In the genomic region with DNA sequence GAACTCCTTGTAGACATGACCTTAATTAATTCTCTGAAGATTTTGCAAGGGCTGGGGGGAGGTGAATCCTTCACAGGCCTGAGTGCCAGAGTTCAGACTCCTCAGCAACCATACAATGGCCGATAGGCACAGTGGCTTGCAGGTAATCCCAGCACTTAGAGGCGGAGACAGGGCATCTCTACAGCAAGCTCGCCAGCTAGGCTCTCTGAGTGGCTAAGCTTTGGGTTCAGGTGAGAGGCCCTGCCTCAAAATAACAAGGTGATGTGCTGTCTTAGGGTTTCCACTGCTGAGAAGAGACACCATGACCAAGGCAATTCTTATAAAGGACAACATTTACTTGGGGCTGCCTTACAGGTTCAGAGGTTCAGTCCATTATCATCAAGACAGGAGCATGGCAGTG, we compare ENCODE assay signal across 19 mouse cellular contexts. TPM values are rescaled to one million over a fixed set of nuclear protein-coding genes. Genes with fewer than 3 reads are reported as not detected.
"Had no signal": no experiment of that assay in that cellular context is flagged by ENCODE, and none has a peak within 500 bp of the region (broad histone marks: within the 10 kb centered on the region; RNA-seq: fewer than 3 reads in every experiment).

No protein-coding gene starts in this region.

- DNase-seq: heart, postnatal 10 days; heart, postnatal 14 days; heart, postnatal 36 days; heart, postnatal 4 days; kidney, adult 11 months; kidney, adult 18-20 months; kidney, adult 2 months; kidney, adult 8-10 months; kidney, adult 9 months; kidney, postnatal 10 days; kidney, postnatal 14 days; kidney, postnatal 25 days; kidney, postnatal 36 days; kidney, postnatal 4 days; layer of hippocampus, adult 9-11 months; layer of hippocampus, postnatal 36 days had no signal

RNA-seq across cellular contexts. Expression of a gene that starts 39.6 kb away (rescaled TPM):
- total RNA-seq: heart, postnatal 10 days; heart, postnatal 14 days; heart, postnatal 25 days; heart, postnatal 36 days; heart, postnatal 4 days; hematopoietic stem cell, adult 5-6 weeks had no signal

RNA-seq across cellular contexts. Expression of a gene that starts 39.7 kb away (rescaled TPM):
- total RNA-seq: heart, postnatal 10 days; heart, postnatal 14 days; heart, postnatal 25 days; heart, postnatal 36 days; heart, postnatal 4 days; hematopoietic stem cell, adult 5-6 weeks; hindbrain, postnatal 0 days had no signal
